Mouse (Mus musculus): ENCODE measurements around the gene Cops7a.

Cops7a gene

DNA sequence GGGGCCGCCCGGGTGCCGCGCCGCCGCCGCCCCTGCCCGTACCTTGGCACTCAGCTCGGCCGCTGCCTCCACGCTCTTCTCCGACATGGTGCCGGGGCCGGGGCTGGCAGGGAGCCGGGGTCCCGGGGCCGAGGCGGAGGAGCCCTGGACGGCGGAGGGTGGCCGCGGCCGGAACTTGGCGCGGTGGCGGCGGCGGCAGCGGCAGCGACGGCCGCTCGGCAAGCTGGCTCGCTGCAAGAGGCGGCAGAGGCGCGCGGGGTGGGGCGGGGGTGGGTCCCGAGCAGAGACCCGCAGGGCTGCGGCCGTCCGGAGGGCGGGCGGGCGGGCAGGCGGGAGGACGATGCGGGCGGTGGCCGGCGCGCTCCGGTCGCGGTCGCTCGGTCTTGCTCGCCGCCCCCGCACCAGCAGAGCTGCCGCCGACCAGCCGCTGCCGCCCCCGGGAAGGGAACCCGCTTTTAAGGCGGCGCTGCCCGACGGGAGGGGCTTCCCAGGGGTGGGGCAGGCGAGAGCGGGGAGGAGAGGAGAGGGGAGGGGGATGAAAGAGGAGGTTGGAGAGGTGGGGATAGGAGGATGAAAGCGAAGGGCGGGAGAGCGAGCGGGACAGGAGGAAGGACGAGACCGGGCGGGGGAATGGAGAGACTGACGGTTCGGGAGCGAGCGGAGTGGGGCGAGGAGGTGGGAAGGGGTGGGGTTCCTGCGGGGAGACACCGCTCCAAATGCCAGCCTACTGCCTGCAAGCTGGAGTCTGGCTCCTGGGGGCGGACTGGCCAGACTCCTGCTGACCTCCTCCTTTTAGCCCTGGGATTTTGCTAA is 47.6 kb downstream of the Cops7a start:
- DNase-seq, result peak; percentile 93 to 96

DNA sequence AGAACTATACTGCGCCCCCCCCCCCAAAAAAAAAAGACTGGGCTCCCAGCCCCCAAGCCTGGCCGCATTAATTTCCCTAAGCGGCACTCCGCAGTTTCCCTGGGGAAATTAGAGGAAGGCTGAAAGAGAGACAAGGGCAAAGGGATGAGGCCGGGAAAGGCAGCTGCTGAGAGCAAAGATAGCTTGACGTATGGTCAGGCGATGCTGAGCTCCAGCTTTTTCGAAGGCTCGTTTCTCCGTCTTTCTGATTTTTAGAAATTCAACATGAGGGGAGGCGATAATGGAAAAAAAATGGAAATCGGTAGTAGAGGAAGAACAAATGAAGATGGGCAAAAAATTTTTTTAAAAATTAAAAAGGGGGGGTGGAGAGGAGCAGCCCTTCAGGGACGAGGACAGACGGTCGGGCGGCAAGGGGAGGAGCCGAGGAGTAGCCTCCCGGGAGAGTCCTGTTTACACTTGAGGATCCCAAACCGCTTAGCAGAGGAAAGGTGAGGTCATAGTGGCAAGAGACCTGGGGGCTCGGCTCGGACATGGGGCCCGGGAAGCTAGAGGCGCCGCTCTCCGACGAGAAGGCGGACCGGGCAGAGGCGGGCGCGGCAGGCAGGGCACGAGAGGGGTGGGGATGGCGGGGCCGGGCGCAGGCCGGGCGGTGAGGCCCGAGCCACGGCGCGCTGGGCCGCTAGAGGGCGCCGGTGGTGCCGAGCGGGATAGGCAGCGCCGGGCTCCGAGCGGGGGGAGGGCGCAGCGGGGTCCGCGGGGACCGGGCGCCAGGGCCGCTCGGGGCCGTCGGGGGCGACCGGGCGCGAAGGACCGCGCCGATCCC is 48.4 kb downstream of the Cops7a start:
- peak; percentile 91 to 98 for DNase-seq

DNA sequence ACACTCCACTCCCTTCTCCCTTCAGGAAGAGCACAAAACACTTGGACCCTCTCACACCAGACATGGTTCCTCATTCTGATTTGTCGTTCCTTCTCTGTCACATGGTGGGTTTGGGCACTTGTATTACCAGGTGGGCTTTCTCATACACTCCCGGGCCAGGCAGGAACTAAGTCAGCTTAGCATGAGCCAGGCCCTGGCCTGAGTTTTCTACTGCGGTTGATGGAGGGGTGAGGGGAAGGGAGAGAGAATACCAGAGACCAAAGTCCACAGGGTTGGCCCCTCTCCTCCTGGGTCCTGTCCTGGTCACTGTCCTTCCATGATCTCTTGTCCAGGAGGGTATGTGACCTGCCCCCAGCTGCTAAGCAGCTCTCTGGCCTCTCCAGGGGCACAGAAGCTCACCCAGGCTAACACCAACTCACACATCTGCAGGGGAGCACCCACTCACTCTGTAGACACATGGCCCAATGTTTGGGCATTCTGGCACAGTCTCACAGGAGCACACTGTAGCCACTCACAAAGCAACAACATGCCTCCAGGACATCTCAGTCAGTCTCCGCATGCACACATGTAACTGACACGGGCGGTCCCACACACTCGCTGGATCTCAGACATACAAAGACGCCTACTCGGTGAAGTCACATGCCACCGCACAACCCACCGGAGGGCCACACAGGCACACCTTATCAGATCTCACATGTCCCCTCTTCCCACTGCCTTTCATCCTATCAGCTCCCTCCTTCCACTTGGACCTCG is 49.2 kb downstream of the Cops7a start:
- DNase-seq, result peak; percentile 79 to 87

DNA sequence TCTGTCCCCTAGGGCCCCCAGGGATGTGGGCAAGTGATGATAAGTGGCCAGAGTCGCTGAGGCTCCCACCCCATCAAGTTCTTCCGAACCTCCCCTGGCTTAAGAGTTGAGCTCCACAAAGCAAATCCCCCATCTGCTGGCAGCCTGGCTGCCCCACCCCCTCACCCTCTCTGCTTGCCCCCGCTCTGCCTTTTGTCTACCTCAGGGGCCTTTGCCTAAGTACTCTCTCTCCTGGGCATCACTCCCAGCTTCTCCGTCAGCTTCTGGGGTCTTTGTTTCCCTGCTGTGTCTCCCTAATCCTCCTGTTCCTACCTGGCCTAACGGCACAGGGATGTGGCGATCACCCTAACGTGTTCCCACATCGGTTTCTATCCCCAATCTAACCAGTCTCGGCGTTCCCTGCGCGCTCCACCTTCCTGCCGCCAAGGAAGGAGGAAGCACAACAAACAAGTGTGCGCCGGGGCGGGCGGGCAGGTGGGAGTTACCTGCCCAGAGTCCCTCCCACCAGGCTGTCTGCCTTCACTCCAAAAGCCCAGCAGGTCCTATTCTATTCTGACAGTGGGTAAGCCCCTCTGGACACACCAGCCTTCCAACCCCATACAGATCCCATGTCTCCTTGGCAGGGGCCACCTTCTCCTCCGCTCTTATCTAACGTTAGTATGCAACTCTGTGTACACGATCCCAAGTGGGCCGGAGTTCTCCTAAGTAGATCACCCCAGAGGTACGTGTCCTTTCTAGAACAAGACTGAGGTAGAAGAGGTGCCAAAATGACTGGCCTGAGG is 50.0 kb downstream of the Cops7a start:
- DNase-seq, result peak; percentile 72 to 80

DNA sequence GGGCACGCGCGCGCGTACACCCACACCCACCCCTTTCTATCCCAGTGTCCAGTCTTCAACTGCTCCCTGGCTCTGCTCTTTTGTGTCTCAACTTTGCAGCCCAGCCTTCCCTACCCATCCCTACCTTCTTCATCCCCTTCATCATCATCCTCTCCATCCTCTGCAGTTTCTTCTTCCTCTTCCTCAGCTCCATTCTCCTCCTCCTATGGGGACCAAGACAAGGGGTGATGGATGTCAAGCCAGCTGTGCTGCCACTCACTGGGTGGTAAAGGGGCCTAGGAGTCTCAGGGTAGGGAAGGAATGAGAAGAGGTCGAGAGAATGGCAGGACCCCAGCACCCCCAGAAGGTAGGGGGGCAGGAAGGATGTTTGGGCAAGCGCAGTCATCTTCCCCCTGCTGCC is 50.8 kb downstream of the Cops7a start:
- DNase-seq, result no peak

DNA sequence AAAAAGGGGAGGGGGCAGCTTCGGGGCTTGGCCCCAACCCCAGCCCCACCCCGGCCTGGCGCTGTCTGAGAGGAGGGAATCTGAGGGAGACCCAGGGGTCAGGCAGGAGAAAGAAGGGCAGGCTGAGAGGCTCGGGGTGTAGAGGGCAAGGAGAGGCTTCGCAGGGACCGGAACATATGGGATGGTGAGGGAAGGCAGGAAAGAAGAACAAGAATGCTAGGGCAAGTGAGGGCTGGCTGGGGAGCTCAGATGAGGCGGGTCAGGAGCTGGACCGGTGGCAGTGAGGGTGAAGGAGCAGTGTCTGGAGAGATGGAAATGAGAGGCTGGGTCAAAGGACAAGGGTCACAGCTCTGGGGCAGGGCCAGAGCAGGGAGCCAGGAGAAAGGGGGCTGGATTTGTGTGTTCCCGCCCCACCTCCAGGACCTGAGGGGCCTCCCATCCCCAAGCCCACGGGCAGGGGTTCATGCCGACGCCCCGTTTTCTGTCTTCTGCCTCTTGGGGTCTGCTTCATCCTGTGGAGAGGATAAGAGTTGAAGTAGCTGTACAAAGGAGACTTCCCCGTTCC is 51.5 kb downstream of the Cops7a start:
- peak; percentile 70 to 78 for DNase-seq

DNA sequence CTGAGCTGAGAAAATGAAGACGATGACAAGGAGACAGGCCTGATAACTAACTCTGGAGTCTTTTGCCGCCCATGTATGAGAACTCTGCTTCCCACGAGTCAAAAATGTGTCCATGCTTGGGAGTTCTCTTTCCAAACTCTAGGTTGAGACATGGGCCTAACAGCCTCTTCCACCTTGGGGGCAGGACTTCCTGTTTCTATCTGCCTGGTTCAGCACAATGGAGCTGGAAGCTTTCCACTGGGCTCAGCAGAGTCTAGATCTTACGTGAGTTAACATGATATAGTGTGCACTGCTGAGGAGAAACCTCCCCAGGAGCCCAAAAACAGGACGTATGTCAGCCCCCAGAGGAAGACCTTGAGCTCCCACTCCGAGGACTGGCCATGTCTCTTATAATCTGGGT is 52.1 kb downstream of the Cops7a start:
- DNase-seq, result no peak

DNA sequence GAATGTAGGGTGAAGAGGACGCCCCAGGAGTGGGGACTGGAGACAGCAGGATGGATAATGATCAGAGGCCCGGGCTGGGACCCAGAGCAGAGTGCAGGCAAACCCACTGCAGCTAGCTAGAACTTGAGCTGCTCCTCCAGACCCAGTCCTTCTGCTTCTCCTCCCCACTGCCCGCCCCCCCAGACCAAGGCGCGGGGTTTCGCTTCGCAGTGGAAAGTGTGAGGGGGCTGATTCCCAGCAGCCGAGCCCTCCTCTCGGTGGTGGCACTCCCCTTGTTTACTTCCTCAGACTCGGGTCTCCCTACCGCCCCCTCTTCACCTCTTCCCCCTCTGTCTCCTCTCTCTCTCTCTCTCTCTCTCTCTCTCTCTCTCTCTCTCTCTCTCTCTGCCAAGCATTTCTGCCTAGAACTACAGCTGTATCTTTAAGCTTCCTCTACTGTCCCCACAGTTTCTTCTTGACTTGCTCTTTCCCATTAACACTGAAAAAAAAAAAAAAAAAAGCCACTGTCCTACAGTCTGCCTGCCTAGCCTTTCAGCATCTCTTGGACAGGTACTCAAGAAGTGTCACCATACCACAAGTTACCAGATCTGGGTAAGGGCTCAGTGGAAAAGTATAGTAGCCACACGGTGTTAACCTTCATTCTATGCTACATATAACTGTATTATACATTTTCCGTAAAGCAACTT is 53.7 kb downstream of the Cops7a start, which contains the start of gene Lag3:
TSS of gene Lag3 (minus strand) at position 173 of the 686 bp plus-strand sequence.
- no peak for DNase-seq

DNA sequence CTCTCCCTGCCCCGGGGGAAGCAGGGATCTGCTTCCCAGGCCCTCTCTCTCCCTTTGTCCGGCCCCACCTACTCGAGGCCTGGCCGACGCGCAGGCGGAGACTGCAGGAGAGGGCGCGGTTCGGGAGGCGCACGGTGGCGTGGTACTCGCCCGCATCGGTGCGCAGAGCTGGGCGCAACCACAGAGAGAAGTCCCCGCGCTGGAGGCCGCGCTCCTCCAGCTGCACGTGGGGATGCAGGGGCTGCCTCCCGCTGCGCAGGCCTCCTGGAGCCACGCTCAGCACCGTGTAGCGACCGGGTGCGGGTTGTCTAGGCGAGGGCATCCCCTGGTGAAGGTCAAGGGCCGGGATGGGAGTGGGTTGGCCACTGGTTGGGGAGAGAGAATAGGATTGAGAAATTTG is 55.3 kb downstream of the Cops7a start:
- no peak for DNase-seq

Data from kidney, postnatal 36 days (tissue).